Mouse (Mus musculus) kidney, adult 2 months (tissue): ENCODE data around the gene Otub1. TPM values are rescaled to one million over a fixed set of nuclear protein-coding genes. Genes with fewer than 3 reads are reported as not detected.
A peak's percentile ranks its signal among the peaks of the same experiment; 100 is the strongest.

Source experiments
- DNase-seq: peaks from one replicate; pipeline ENCODE4 v3.0.0; 2021
- H3K27ac ChIP-seq: fragments of 200-500 bp; 2 replicates; pipeline ENCODE4 v1.5.1; 2012; ENCODE audit warnings: low read depth, low read length, control low read depth, inconsistent platforms; ENCODE audit not compliant: insufficient read depth
- H3K27me3 ChIP-seq: fragments of 200-500 bp; replicated peaks from 2 replicates; pipeline ENCODE4 v1.6.1; 2012; ENCODE audit warnings: mild to moderate bottlenecking, moderate library complexity, low read length, inconsistent platforms; ENCODE audit not compliant: control insufficient read depth, insufficient read depth
- H3K36me3 ChIP-seq: fragments of 200-500 bp; 2 replicates; pipeline ENCODE4 v1.6.1; 2012; ENCODE audit warnings: mild to moderate bottlenecking, moderate library complexity, low read length, inconsistent platforms; ENCODE audit not compliant: control insufficient read depth, insufficient read depth
- H3K4me1 ChIP-seq: fragments of 200-500 bp; 2 replicates; pipeline ENCODE4 v1.6.1; 2011; ENCODE audit warnings: low read length; ENCODE audit not compliant: control insufficient read depth, insufficient read depth
- H3K4me3 ChIP-seq: fragments of 200-500 bp; 2 replicates; pipeline ENCODE4 v1.5.1; 2011; ENCODE audit warnings: mild to moderate bottlenecking, low read depth, low read length, control low read depth; ENCODE audit not compliant: insufficient read depth
- CTCF ChIP-seq: fragments of 200-500 bp; conservative IDR thresholded peaks from 2 replicates; pipeline ENCODE4 v1.5.1; 2011; ENCODE audit warnings: low read depth, mild to moderate bottlenecking, control low read depth, low read length, moderate library complexity, mixed read lengths; ENCODE audit not compliant: insufficient read depth, insufficient read length
- POLR2A ChIP-seq: fragments of 200-500 bp; IDR thresholded peaks from one replicate; pipeline ENCODE4 v1.6.1; 2011; ENCODE audit warnings: low read depth, low read length, control low read depth
- WGBS: fragments of 180-500 bp; shearing (Covaris S2); methylation state at CpG from one replicate; pipeline ENCODE4 v1.1.7; 2018; 5-methylcytosine and 5-hydroxymethylcytosine counted together
- polyA plus RNA-seq: library from polyadenylated mRNA; depleted of rRNA; stranded (reverse); fragments of >200 nt; gene quantifications from 2 replicates; pipeline ENCODE4 v1.2.3, GENCODE M21; 2012

Gene Otub1
- polyA plus RNA-seq, 1 experiment = 122 TPM

GRCm38 (mm10) chr19:7218753-7219152 lies 12.6 kb upstream of the Otub1 start:
- 95% methylated on average over 5 of the region's 5 CpGs for WGBS
- Histone ChIP-seq H3K4me1 (peaks cover 26% of the 10 kb centered on the region), H3K4me3 (no peak overlapping the region), H3K27me3 (no peaks in the 10 kb centered on the region), H3K27ac (no peak overlapping the region), H3K36me3 (peaks cover 3% of the 10 kb centered on the region; the same call in 1 of the 2 replicates)
- no peak for DNase-seq
- TF ChIP-seq POLR2A = no peak
- TF ChIP-seq CTCF = no peak

- WGBS = 7% methylated on average over 6 of the region's 6 CpGs
- no peak for DNase-seq
- Histone ChIP-seq H3K4me3 (no peak overlapping the region), H3K36me3 (peaks cover 3% of the 10 kb centered on the region; the same call in 1 of the 2 replicates), H3K27me3 (no peaks in the 10 kb centered on the region), H3K4me1 (peaks cover 26% of the 10 kb centered on the region), H3K27ac (no peak overlapping the region)
- TF ChIP-seq CTCF (no peak), POLR2A (no peak)
These were observed 11.8 kb upstream of the Otub1 start for GRCm38 (mm10) chr19:7217926-7218267.

- TF ChIP-seq POLR2A = peak; percentile 89
- no peak for TF ChIP-seq CTCF
- Histone ChIP-seq H3K4me3 (peak within 1 kb of the TSS; percentile 90), H3K4me1 (peaks cover 26% of the 10 kb centered on the region), H3K27me3 (no peaks in the 10 kb centered on the region), H3K27ac (peak within 1 kb of the TSS; percentile 99), H3K36me3 (peaks cover 3% of the 10 kb centered on the region; the same call in 1 of the 2 replicates)
- DNase-seq = peak; percentile 99
- under 1% methylated on average over 50 of the region's 50 CpGs for WGBS
These were observed 11.2 kb upstream of the Otub1 start, which contains the start of gene Cox8a for GRCm38 (mm10) chr19:7217162-7217925. TSS of gene Cox8a (minus strand) at chr19:7217616.

- DNase-seq = no peak
- TF ChIP-seq POLR2A (no peak), CTCF (no peak)
- Histone ChIP-seq H3K4me3 (no peak overlapping the region), H3K36me3 (peaks cover 3% of the 10 kb centered on the region; the same call in 1 of the 2 replicates), H3K27ac (no peak overlapping the region), H3K4me1 (peaks cover 26% of the 10 kb centered on the region), H3K27me3 (no peaks in the 10 kb centered on the region)
- WGBS = 56% methylated on average over 5 of the region's 5 CpGs
These were observed 8.4 kb upstream of the Otub1 start for GRCm38 (mm10) chr19:7214484-7214883.

GRCm38 (mm10) chr19:7213010-7213409 lies 6.9 kb upstream of the Otub1 start:
- no peak for DNase-seq
- WGBS = 82% methylated on average over 3 of the region's 3 CpGs
- peaks cover 26% of the 10 kb centered on the region for H3K4me1 ChIP-seq
- peaks cover 3% of the 10 kb centered on the region; the same call in 1 of the 2 replicates for H3K36me3 ChIP-seq
- H3K4me3 ChIP-seq = no peak overlapping the region
- H3K27me3 ChIP-seq = no peaks in the 10 kb centered on the region
- no peak overlapping the region for H3K27ac ChIP-seq
- no peak for TF ChIP-seq CTCF
- no peak for TF ChIP-seq POLR2A

GRCm38 (mm10) chr19:7212216-7212615 lies 6.1 kb upstream of the Otub1 start:
- H3K27me3 ChIP-seq = no peaks in the 10 kb centered on the region
- H3K36me3 ChIP-seq = peaks cover 3% of the 10 kb centered on the region; the same call in 1 of the 2 replicates
- DNase-seq = no peak
- WGBS = 82% methylated on average over 1 of the region's 1 CpGs
- TF ChIP-seq POLR2A = no peak
- TF ChIP-seq CTCF = no peak
- H3K4me1 ChIP-seq = peaks cover 23% of the 10 kb centered on the region
- H3K27ac ChIP-seq = no peak overlapping the region
- no peak overlapping the region for H3K4me3 ChIP-seq

- Histone ChIP-seq H3K27me3 (no peaks in the 10 kb centered on the region), H3K4me1 (peaks cover 17% of the 10 kb centered on the region), H3K27ac (no peak overlapping the region), H3K36me3 (peaks cover 3% of the 10 kb centered on the region; the same call in 1 of the 2 replicates), H3K4me3 (no peak overlapping the region)
- 87% methylated on average over 7 of the region's 7 CpGs for WGBS
- DNase-seq = no peak
- TF ChIP-seq POLR2A = no peak
These were observed 4.0 kb upstream of the Otub1 start for GRCm38 (mm10) chr19:7209907-7210646.
